Comparison of ENCODE assay signal across 22 mouse cellular contexts in the genomic region with DNA sequence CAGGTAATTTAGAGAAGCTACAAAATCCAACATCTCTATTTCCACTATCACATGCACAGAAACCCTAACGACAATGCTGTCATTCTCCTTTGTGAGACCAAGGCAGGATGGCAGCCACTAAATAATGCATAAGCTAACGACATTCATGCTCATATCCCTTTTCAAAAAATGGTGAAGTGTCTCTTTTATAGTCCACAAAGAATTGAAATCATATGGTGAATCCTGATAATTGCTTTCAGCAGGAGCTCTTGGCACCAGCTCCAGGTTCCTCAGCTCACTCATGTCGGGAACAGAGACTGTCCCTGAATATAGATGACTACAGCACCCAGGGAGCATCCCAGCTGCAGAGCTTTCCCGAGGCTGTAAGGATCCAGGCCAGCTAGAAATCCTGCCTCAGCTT. TPM values are rescaled to one million over a fixed set of nuclear protein-coding genes. Genes with fewer than 3 reads are reported as not detected.
DNase-seq lines count a peak whose midpoint lies in the region; ATAC-seq and TF ChIP-seq lines count a peak whose summit lies in the region.
"Had no signal": no experiment of that assay in that cellular context is flagged by ENCODE, and none has a peak within 500 bp of the region (broad histone marks: within the 10 kb centered on the region; RNA-seq: fewer than 3 reads in every experiment).

No protein-coding gene starts in this region.

- 13% methylated on average over 4 of the region's 4 CpGs for WGBS in forebrain, embryonic 15.5 days
- 52% methylated on average over 4 of the region's 4 CpGs for WGBS in forebrain, embryonic 11.5 days
- 8% methylated on average over 4 of the region's 4 CpGs for WGBS in forebrain, postnatal 0 days
- 66% methylated on average over 4 of the region's 4 CpGs for WGBS in intestine, postnatal 0 days

- intact Hi-C loops in left cerebral cortex, postnatal 14 days (cut with DNase I), result no loop called here

- H3K4me1 ChIP-seq in forebrain, embryonic 15.5 days, result 0 out of 2 replicates have a peak, but pooled peaks cover 4% of the 10 kb centered on the region
- no peaks in the 10 kb centered on the region for H3K4me1 ChIP-seq in forebrain, embryonic 11.5 days (replicated peaks; ENCODE audit: control insufficient read depth, insufficient read depth, low read length)
- no peaks in the 10 kb centered on the region for H3K4me1 ChIP-seq in forebrain, postnatal 0 days (ENCODE audit: insufficient read depth)
- H3K4me1 ChIP-seq in intestine, postnatal 0 days (replicated peaks; ENCODE audit: control insufficient read depth, insufficient read depth, low read length), result no peaks in the 10 kb centered on the region

- no peaks in the 10 kb centered on the region for H3K27me3 ChIP-seq in forebrain, embryonic 15.5 days
- H3K27me3 ChIP-seq in forebrain, embryonic 11.5 days (ENCODE audit: control insufficient read depth, insufficient read depth, low read length), result no peaks in the 10 kb centered on the region
- no peaks in the 10 kb centered on the region for H3K27me3 ChIP-seq in forebrain, postnatal 0 days (ENCODE audit: insufficient read depth, low read length)
- H3K27me3 ChIP-seq in intestine, postnatal 0 days (replicated peaks; ENCODE audit: control insufficient read depth, insufficient read depth, low read length), result no peaks in the 10 kb centered on the region

- no peak overlapping the region for H3K4me2 ChIP-seq in forebrain, embryonic 15.5 days (replicated peaks)
- H3K4me2 ChIP-seq in forebrain, embryonic 11.5 days (ENCODE audit: low read depth, low read length, severe bottlenecking), result no peak overlapping the region
- H3K4me2 ChIP-seq in forebrain, postnatal 0 days (ENCODE audit: low read depth), result no peak overlapping the region
- H3K4me2 ChIP-seq in intestine, postnatal 0 days (replicated peaks; ENCODE audit: low read depth), result no peak overlapping the region

- no peak for DNase-seq in forebrain, embryonic 11.5 days (ENCODE audit: low spot score)
- peak; percentile 11 to 17 for DNase-seq in left cerebral cortex, postnatal 14 days (ENCODE audit: low spot score in 2 of 2)
- DNase-seq in left cerebral cortex, adult 18-20 months (ENCODE audit: low spot score in 2 of 2), result no peak
- peak; percentile 59 for DNase-seq in brain, adult 2 months (ENCODE audit: low read depth, low spot score)
- peak; percentile 48 for DNase-seq in forebrain, postnatal 0 days
- no peak for DNase-seq in lung, postnatal 36 days
- DNase-seq: cerebellum, adult 11-12 months; heart, adult 11 months; lung, postnatal 14 days; thymus, postnatal 25 days had no signal

- H3K4me3 ChIP-seq in forebrain, embryonic 15.5 days, result no peak overlapping the region
- H3K4me3 ChIP-seq in forebrain, embryonic 11.5 days (ENCODE audit: low read depth, low read length), result no peak overlapping the region
- no peak overlapping the region for H3K4me3 ChIP-seq in forebrain, postnatal 0 days (ENCODE audit: low read depth, low read length)
- no peak overlapping the region for H3K4me3 ChIP-seq in intestine, postnatal 0 days (ENCODE audit: low read depth, low read length)
- H3K4me3 ChIP-seq: layer of hippocampus, adult 2 months had no signal

- no peaks in the 10 kb centered on the region for H3K9me3 ChIP-seq in forebrain, embryonic 15.5 days
- H3K9me3 ChIP-seq in forebrain, embryonic 11.5 days (ENCODE audit: control insufficient read depth, low read length), result no peaks in the 10 kb centered on the region
- H3K9me3 ChIP-seq in forebrain, postnatal 0 days (ENCODE audit: low read length), result no peaks in the 10 kb centered on the region
- no peaks in the 10 kb centered on the region for H3K9me3 ChIP-seq in intestine, postnatal 0 days (ENCODE audit: control insufficient read depth)

- H3K27ac ChIP-seq in forebrain, embryonic 15.5 days (replicated peaks), result 0 out of 2 replicates have a peak overlapping the region, but pooled peaks have one; percentile 37
- H3K27ac ChIP-seq in forebrain, embryonic 11.5 days (ENCODE audit: low read depth, low read length), result no peak overlapping the region
- no peak overlapping the region for H3K27ac ChIP-seq in forebrain, postnatal 0 days (ENCODE audit: low read depth, low read length)
- H3K27ac ChIP-seq in intestine, postnatal 0 days (ENCODE audit: low read depth, low read length), result no peak overlapping the region
- H3K27ac ChIP-seq: layer of hippocampus, adult 2 months had no signal

- TF ChIP-seq CTCF in forebrain, postnatal 0 days (IDR thresholded peaks at IDR 0.05; ENCODE audit: low read depth), result no peak
- TF ChIP-seq CTCF in intestine, postnatal 0 days (IDR thresholded peaks at IDR 0.05; ENCODE audit: low read depth), result no peak

- peak; percentile 89 for ATAC-seq in forebrain, embryonic 15.5 days (replicated peaks)
- no peak for ATAC-seq in forebrain, embryonic 11.5 days (replicated peaks; ENCODE audit: low FRiP score)
- peak; percentile 81 for ATAC-seq in forebrain, postnatal 0 days
- ATAC-seq in intestine, postnatal 0 days, result no peak

- H3K36me3 ChIP-seq in forebrain, embryonic 15.5 days, result no peaks in the 10 kb centered on the region
- no peaks in the 10 kb centered on the region for H3K36me3 ChIP-seq in forebrain, embryonic 11.5 days (ENCODE audit: control insufficient read depth, insufficient read depth, low read length)
- no peaks in the 10 kb centered on the region for H3K36me3 ChIP-seq in forebrain, postnatal 0 days (ENCODE audit: insufficient read depth)
- H3K36me3 ChIP-seq in intestine, postnatal 0 days (ENCODE audit: control insufficient read depth, insufficient read depth), result no peaks in the 10 kb centered on the region

- H3K9ac ChIP-seq in forebrain, embryonic 15.5 days (replicated peaks), result no peak overlapping the region
- H3K9ac ChIP-seq in forebrain, embryonic 11.5 days (ENCODE audit: low read length), result no peak overlapping the region
- H3K9ac ChIP-seq in forebrain, postnatal 0 days, result no peak overlapping the region
- H3K9ac ChIP-seq in intestine, postnatal 0 days (ENCODE audit: low read depth, low read length), result no peak overlapping the region

RNA-seq across cellular contexts. Expression of a gene that starts 28.9 kb away (rescaled TPM):
- polyA plus RNA-seq in forebrain, embryonic 15.5 days (2015; fragmentation: Nextera tagmentation; extraction: Ambion mirVana), result not detected in 2 replicates
- not detected in 2 replicates for polyA plus RNA-seq in forebrain, embryonic 11.5 days (2014; fragmentation: Nextera tagmentation; extraction: Ambion mirVana)
- not detected for total RNA-seq in left cerebral cortex, postnatal 14 days (2021)
- not detected for total RNA-seq in left cerebral cortex, adult 18-20 months (2021)
- not detected in 2 replicates for total RNA-seq in forebrain, postnatal 0 days (2014; rRNA removed)
- polyA plus RNA-seq in forebrain, postnatal 0 days (2015; fragmentation: Nextera tagmentation; extraction: Ambion mirVana), result not detected in 2 replicates
- polyA plus RNA-seq in intestine, postnatal 0 days (2015; fragmentation: Nextera tagmentation; extraction: Ambion mirVana), result not detected in 2 replicates
- total RNA-seq: gastrocnemius, adult 18-20 months; layer of hippocampus, adult 2 months had no signal
- polyA plus RNA-seq: C2C12; heart, embryonic 16.5 days; kidney, embryonic 14.5 days; limb, embryonic 11.5 days; liver, embryonic 16.5 days; neural tube, embryonic 11.5 days; spleen, adult 2 months; stomach, embryonic 16.5 days had no signal

Comparison
In these comparisons a context has a peak if more than half of its experiments do, and no peak if none do; other contexts are left out.
1. ATAC-seq: peak in forebrain, embryonic 15.5 days (single experiment) and forebrain, postnatal 0 days (single experiment); none in forebrain, embryonic 11.5 days (single experiment) and intestine, postnatal 0 days (single experiment).
2. DNase-seq: peak in left cerebral cortex, postnatal 14 days (2 of 2), brain, adult 2 months (single experiment) and forebrain, postnatal 0 days (single experiment); none in forebrain, embryonic 11.5 days (single experiment), left cerebral cortex, adult 18-20 months (0 of 2) and lung, postnatal 36 days (single experiment).